Mouse (Mus musculus): ENCODE results near the gene Ttll8. TPM values are rescaled to one million over a fixed set of nuclear protein-coding genes. Genes with fewer than 3 reads are reported as not detected.

Ttll8 gene
- polyA plus RNA-seq (2014; fragmentation: Nextera tagmentation; extraction: Ambion mirVana): not detected in 2 replicates

- Histone ChIP-seq H3K4me3 (ENCODE audit: low read depth, low read length) (peak within 1 kb of the TSS; percentile 34), H3K36me3 (ENCODE audit: control insufficient read depth, insufficient read depth, low read length) (no peaks in the 10 kb centered on the region), H3K9ac (ENCODE audit: low read depth, low read length) (no peak within 1 kb of the TSS), H3K9me3 (ENCODE audit: control insufficient read depth, low read length) (no peaks in the 10 kb centered on the region), H3K27me3 (replicated peaks; ENCODE audit: control insufficient read depth, insufficient read depth, low read length) (peaks cover 29% of the 10 kb centered on the region), H3K27ac (ENCODE audit: low read depth, low read length) (no peak within 1 kb of the TSS), H3K4me2 (peak within 1 kb of the TSS; percentile 67), H3K4me1 (replicated peaks; ENCODE audit: control insufficient read depth, insufficient read depth, low read length) (peaks cover 3% of the 10 kb centered on the region)
- whole genome bisulfite sequencing: 5% methylated on average over 53 of the region's 53 CpGs
- ATAC-seq (replicated peaks; ENCODE audit: low FRiP score): peak; percentile 23; the same call in 1 of the 2 replicates
- no peak for DNase-seq (ENCODE audit: low spot score)
These were observed at the start of gene Ttll8 for GRCm38 (mm10) chr15:88954368-88955072. Gene Ttll8, minus strand, starts transcription at chr15:88954418.

GRCm38 (mm10) chr15:89001245-89001644, 47.0 kb upstream of the Ttll8 start:
- Histone ChIP-seq H3K9me3 (ENCODE audit: control insufficient read depth, low read length) (no peaks in the 10 kb centered on the region), H3K4me3 (ENCODE audit: low read depth, low read length) (no peak overlapping the region), H3K27me3 (replicated peaks; ENCODE audit: control insufficient read depth, insufficient read depth, low read length) (no peaks in the 10 kb centered on the region; the same call in 1 of the 2 replicates), H3K4me2 (no peak overlapping the region), H3K36me3 (ENCODE audit: control insufficient read depth, insufficient read depth, low read length) (no peaks in the 10 kb centered on the region), H3K27ac (ENCODE audit: low read depth, low read length) (no peak overlapping the region), H3K9ac (ENCODE audit: low read depth, low read length) (no peak overlapping the region), H3K4me1 (replicated peaks; ENCODE audit: control insufficient read depth, insufficient read depth, low read length) (no peaks in the 10 kb centered on the region)
- no peak for ATAC-seq (replicated peaks; ENCODE audit: low FRiP score)
- WGBS: 67% methylated on average over 3 of the region's 3 CpGs
- DNase-seq (ENCODE audit: low spot score): no peak

GRCm38 (mm10) chr15:89000367-89000766, 46.1 kb upstream of the Ttll8 start:
- WGBS: 68% methylated on average over 2 of the region's 2 CpGs
- Histone ChIP-seq H3K4me3 (ENCODE audit: low read depth, low read length) (no peak overlapping the region), H3K9me3 (ENCODE audit: control insufficient read depth, low read length) (no peaks in the 10 kb centered on the region), H3K4me2 (no peak overlapping the region), H3K36me3 (ENCODE audit: control insufficient read depth, insufficient read depth, low read length) (no peaks in the 10 kb centered on the region), H3K27me3 (replicated peaks; ENCODE audit: control insufficient read depth, insufficient read depth, low read length) (no peaks in the 10 kb centered on the region; the same call in 1 of the 2 replicates), H3K4me1 (replicated peaks; ENCODE audit: control insufficient read depth, insufficient read depth, low read length) (no peaks in the 10 kb centered on the region), H3K9ac (ENCODE audit: low read depth, low read length) (no peak overlapping the region), H3K27ac (ENCODE audit: low read depth, low read length) (no peak overlapping the region)
- DNase-seq (ENCODE audit: low spot score) (no peak), ATAC-seq (replicated peaks; ENCODE audit: low FRiP score) (no peak)

GRCm38 (mm10) chr15:88999124-88999523, 44.9 kb upstream of the Ttll8 start:
- no peak for ATAC-seq (replicated peaks; ENCODE audit: low FRiP score)

GRCm38 (mm10) chr15:88998636-88999035, 44.4 kb upstream of the Ttll8 start:
- Histone ChIP-seq H3K4me3 (ENCODE audit: low read depth, low read length) (no peak overlapping the region), H3K9me3 (ENCODE audit: control insufficient read depth, low read length) (no peaks in the 10 kb centered on the region), H3K27ac (ENCODE audit: low read depth, low read length) (no peak overlapping the region), H3K9ac (ENCODE audit: low read depth, low read length) (no peak overlapping the region), H3K27me3 (replicated peaks; ENCODE audit: control insufficient read depth, insufficient read depth, low read length) (no peaks in the 10 kb centered on the region; the same call in 1 of the 2 replicates), H3K4me1 (replicated peaks; ENCODE audit: control insufficient read depth, insufficient read depth, low read length) (no peaks in the 10 kb centered on the region), H3K4me2 (no peak overlapping the region), H3K36me3 (ENCODE audit: control insufficient read depth, insufficient read depth, low read length) (no peaks in the 10 kb centered on the region)
- no peak for ATAC-seq (replicated peaks; ENCODE audit: low FRiP score)
- 74% methylated on average over 8 of the region's 8 CpGs for WGBS
- no peak for DNase-seq (ENCODE audit: low spot score)

More at GRCm38 (mm10) chr15:88999124-88999523, 44.9 kb upstream of the Ttll8 start:
- 70% methylated on average over 2 of the region's 2 CpGs for WGBS
- no peaks in the 10 kb centered on the region; the same call in 1 of the 2 replicates for H3K27me3 ChIP-seq (replicated peaks; ENCODE audit: control insufficient read depth, insufficient read depth, low read length)
- no peak overlapping the region for H3K4me3 ChIP-seq (ENCODE audit: low read depth, low read length)
- no peak overlapping the region for H3K4me2 ChIP-seq
- H3K4me1 ChIP-seq (replicated peaks; ENCODE audit: control insufficient read depth, insufficient read depth, low read length): no peaks in the 10 kb centered on the region
- no peaks in the 10 kb centered on the region for H3K9me3 ChIP-seq (ENCODE audit: control insufficient read depth, low read length)
- no peaks in the 10 kb centered on the region for H3K36me3 ChIP-seq (ENCODE audit: control insufficient read depth, insufficient read depth, low read length)
- no peak overlapping the region for H3K9ac ChIP-seq (ENCODE audit: low read depth, low read length)
- DNase-seq (ENCODE audit: low spot score): no peak
- no peak overlapping the region for H3K27ac ChIP-seq (ENCODE audit: low read depth, low read length)

GRCm38 (mm10) chr15:88989236-88989635, 35.0 kb upstream of the Ttll8 start:
- no peak overlapping the region for H3K4me3 ChIP-seq (ENCODE audit: low read depth, low read length)
- H3K36me3 ChIP-seq (ENCODE audit: control insufficient read depth, insufficient read depth, low read length): no peaks in the 10 kb centered on the region
- DNase-seq (ENCODE audit: low spot score) (no peak), ATAC-seq (replicated peaks; ENCODE audit: low FRiP score) (no peak)
- no peak overlapping the region for H3K9ac ChIP-seq (ENCODE audit: low read depth, low read length)
- no peaks in the 10 kb centered on the region for H3K27me3 ChIP-seq (replicated peaks; ENCODE audit: control insufficient read depth, insufficient read depth, low read length)
- WGBS: 50% methylated on average over 2 of the region's 2 CpGs
- H3K4me1 ChIP-seq (replicated peaks; ENCODE audit: control insufficient read depth, insufficient read depth, low read length): no peaks in the 10 kb centered on the region
- no peak overlapping the region for H3K4me2 ChIP-seq
- H3K9me3 ChIP-seq (ENCODE audit: control insufficient read depth, low read length): no peaks in the 10 kb centered on the region
- no peak overlapping the region for H3K27ac ChIP-seq (ENCODE audit: low read depth, low read length)

- ATAC-seq (replicated peaks; ENCODE audit: low FRiP score) (no peak), DNase-seq (ENCODE audit: low spot score) (no peak)
- no peak within 1 kb of the TSS for H3K4me3 ChIP-seq (ENCODE audit: low read depth, low read length)
- 88% methylated on average over 31 of the region's 31 CpGs for WGBS
- H3K36me3 ChIP-seq (ENCODE audit: control insufficient read depth, insufficient read depth, low read length): no peaks in the 10 kb centered on the region
- no peak within 1 kb of the TSS for H3K4me2 ChIP-seq
- no peaks in the 10 kb centered on the region for H3K9me3 ChIP-seq (ENCODE audit: control insufficient read depth, low read length)
- no peaks in the 10 kb centered on the region for H3K4me1 ChIP-seq (replicated peaks; ENCODE audit: control insufficient read depth, insufficient read depth, low read length)
- H3K9ac ChIP-seq (ENCODE audit: low read depth, low read length): no peak within 1 kb of the TSS
- H3K27me3 ChIP-seq (replicated peaks; ENCODE audit: control insufficient read depth, insufficient read depth, low read length): no peaks in the 10 kb centered on the region
- no peak within 1 kb of the TSS for H3K27ac ChIP-seq (ENCODE audit: low read depth, low read length)
These were observed 28.4 kb upstream of the Ttll8 start, which contains the start of gene Mov10l1 for GRCm38 (mm10) chr15:88982534-88983079. Gene Mov10l1, plus strand, starts transcription at chr15:88982909.

- ATAC-seq (replicated peaks; ENCODE audit: low FRiP score) (no peak), DNase-seq (ENCODE audit: low spot score) (no peak)
- Histone ChIP-seq H3K9ac (ENCODE audit: low read depth, low read length) (no peak overlapping the region), H3K9me3 (ENCODE audit: control insufficient read depth, low read length) (no peaks in the 10 kb centered on the region), H3K4me3 (ENCODE audit: low read depth, low read length) (no peak overlapping the region), H3K36me3 (ENCODE audit: control insufficient read depth, insufficient read depth, low read length) (no peaks in the 10 kb centered on the region), H3K27me3 (replicated peaks; ENCODE audit: control insufficient read depth, insufficient read depth, low read length) (no peaks in the 10 kb centered on the region), H3K4me2 (no peak overlapping the region), H3K27ac (ENCODE audit: low read depth, low read length) (no peak overlapping the region), H3K4me1 (replicated peaks; ENCODE audit: control insufficient read depth, insufficient read depth, low read length) (no peaks in the 10 kb centered on the region)
- 48% methylated on average over 3 of the region's 3 CpGs for WGBS
These were observed 24.9 kb upstream of the Ttll8 start for GRCm38 (mm10) chr15:88979138-88979446.

Data from liver, embryonic 11.5 days (tissue).